Mouse (Mus musculus): Measurements from ENCODE around the gene Camkk1.
A peak's percentile ranks its signal among the peaks of the same experiment; 100 is the strongest.

The Camkk1 gene

GRCm38 (mm10) chr11:73018471-73019146 lies at the start of gene Camkk1:
Gene Camkk1 (plus strand): TSS chr11:73019008.
- DNase-seq: peak; percentile 98

- DNase-seq: no peak
Measured at GRCm38 (mm10) chr11:72974995-72975503, 43.8 kb upstream of the Camkk1 start.

- peak; percentile 38 to 46 for DNase-seq
Measured at GRCm38 (mm10) chr11:72982516-72982915, 36.3 kb upstream of the Camkk1 start.

GRCm38 (mm10) chr11:72983283-72983682 lies 35.5 kb upstream of the Camkk1 start:
- DNase-seq: peak in 1 of 2 experiments; percentile 45

- DNase-seq: no peak
Measured at GRCm38 (mm10) chr11:72986745-72987144, 32.1 kb upstream of the Camkk1 start.

GRCm38 (mm10) chr11:72987234-72987633 lies 31.6 kb upstream of the Camkk1 start:
- DNase-seq: no peak

GRCm38 (mm10) chr11:72987807-72988206 lies 31.0 kb upstream of the Camkk1 start:
- no peak for DNase-seq

GRCm38 (mm10) chr11:72989044-72989443 lies 29.8 kb upstream of the Camkk1 start:
- no peak for DNase-seq

GRCm38 (mm10) chr11:72990688-72991087 lies 28.1 kb upstream of the Camkk1 start:
- no peak for DNase-seq

GRCm38 (mm10) chr11:72991961-72992360 lies 26.8 kb upstream of the Camkk1 start:
- DNase-seq: no peak

GRCm38 (mm10) chr11:72996346-72996745 lies 22.5 kb upstream of the Camkk1 start:
- DNase-seq: no peak

GRCm38 (mm10) chr11:72996781-72997180 lies 22.0 kb upstream of the Camkk1 start:
- DNase-seq: no peak

GRCm38 (mm10) chr11:72997529-72998326 lies 21.1 kb upstream of the Camkk1 start:
- DNase-seq: no peak

GRCm38 (mm10) chr11:72998771-72999170 lies 20.0 kb upstream of the Camkk1 start, which contains the start of gene P2rx1:
Gene P2rx1 (plus strand): TSS chr11:72999103.
- no peak for DNase-seq

- peak; percentile 80 to 85 for DNase-seq
Measured at GRCm38 (mm10) chr11:73001029-73001428, 17.8 kb upstream of the Camkk1 start.

- peak; percentile 72 to 75 for DNase-seq
Measured at GRCm38 (mm10) chr11:73006377-73006776, 12.4 kb upstream of the Camkk1 start.

GRCm38 (mm10) chr11:73007113-73007512 lies 11.7 kb upstream of the Camkk1 start:
- DNase-seq: peak in 1 of 2 experiments; percentile 26

- DNase-seq: peak; percentile 65 to 73
Measured at GRCm38 (mm10) chr11:73007698-73008481, 10.9 kb upstream of the Camkk1 start.

GRCm38 (mm10) chr11:73008826-73009225 lies 10.0 kb upstream of the Camkk1 start:
- peak in 1 of 2 experiments; percentile 34 for DNase-seq

- peak; percentile 81 to 86 for DNase-seq
Measured at GRCm38 (mm10) chr11:73009531-73010274, 9.1 kb upstream of the Camkk1 start.

- peak; percentile 41 to 52 for DNase-seq
Measured at GRCm38 (mm10) chr11:73013981-73014380, 4.8 kb upstream of the Camkk1 start.

GRCm38 (mm10) chr11:73014831-73015344 lies 3.9 kb upstream of the Camkk1 start:
- DNase-seq: peak; percentile 83 to 88

Measured in cerebellum, postnatal 14 days (tissue).